In genomic region chr7:90443101-90444091, GRCm38 (mm10) we compare ENCODE assay signal across 8 mouse cellular contexts. TPM values are rescaled to one million over a fixed set of nuclear protein-coding genes. Genes with fewer than 3 reads are reported as not detected.
A peak's percentile ranks its signal among the peaks of the same experiment; 100 is the strongest.
DNase-seq lines count a peak whose midpoint lies in the region; ATAC-seq and TF ChIP-seq lines count a peak whose summit lies in the region.

No protein-coding gene starts in this region.

- peak; percentile 81 for ATAC-seq in heart, embryonic 15.5 days (replicated peaks; ENCODE audit: insufficient number of reproducible peaks, insufficient read depth, low FRiP score, low read depth)
- ATAC-seq in neural tube, embryonic 13.5 days (ENCODE audit: low read depth): peak; percentile 82
- peak; percentile 73 for ATAC-seq in stomach, postnatal 0 days (ENCODE audit: low FRiP score, low TSS enrichment)

- H3K9me3 ChIP-seq in forebrain, embryonic 10.5 days: no peaks in the 10 kb centered on the region
- H3K9me3 ChIP-seq in heart, embryonic 15.5 days (replicated peaks): no peaks in the 10 kb centered on the region
- H3K9me3 ChIP-seq in neural tube, embryonic 13.5 days: no peaks in the 10 kb centered on the region
- H3K9me3 ChIP-seq in stomach, postnatal 0 days (ENCODE audit: control insufficient read depth, low read length): no peaks in the 10 kb centered on the region

- under 1% methylated on average over 123 of the region's 123 CpGs for WGBS in forebrain, embryonic 10.5 days
- WGBS in heart, embryonic 15.5 days: under 1% methylated on average over 123 of the region's 123 CpGs
- under 1% methylated on average over 122 of the region's 123 CpGs for WGBS in neural tube, embryonic 13.5 days
- WGBS in stomach, postnatal 0 days: under 1% methylated on average over 121 of the region's 123 CpGs

- H3K27me3 ChIP-seq in forebrain, embryonic 10.5 days (ENCODE audit: poor library complexity, severe bottlenecking): no peaks in the 10 kb centered on the region
- no peaks in the 10 kb centered on the region for H3K27me3 ChIP-seq in heart, embryonic 15.5 days
- no peaks in the 10 kb centered on the region for H3K27me3 ChIP-seq in neural tube, embryonic 13.5 days
- H3K27me3 ChIP-seq in stomach, postnatal 0 days (ENCODE audit: control insufficient read depth, insufficient read depth, low read length): no peaks in the 10 kb centered on the region

- peak overlapping the region; percentile 97 for H3K9ac ChIP-seq in heart, embryonic 15.5 days
- peak overlapping the region; percentile 99 for H3K9ac ChIP-seq in neural tube, embryonic 13.5 days
- H3K9ac ChIP-seq in stomach, postnatal 0 days (ENCODE audit: low read length): peak overlapping the region; percentile 98

- H3K27ac ChIP-seq in forebrain, embryonic 10.5 days: peak overlapping the region; percentile 99
- H3K27ac ChIP-seq in heart, embryonic 15.5 days: peak overlapping the region; percentile 99
- peak overlapping the region; percentile 98 for H3K27ac ChIP-seq in neural tube, embryonic 13.5 days (replicated peaks)
- H3K27ac ChIP-seq in stomach, postnatal 0 days (replicated peaks): peak overlapping the region; percentile 99

- peaks cover 22% of the 10 kb centered on the region for H3K4me1 ChIP-seq in forebrain, embryonic 10.5 days
- peaks cover 10% of the 10 kb centered on the region for H3K4me1 ChIP-seq in heart, embryonic 15.5 days (replicated peaks)
- H3K4me1 ChIP-seq in neural tube, embryonic 13.5 days (replicated peaks): peaks cover 14% of the 10 kb centered on the region
- H3K4me1 ChIP-seq in stomach, postnatal 0 days (replicated peaks; ENCODE audit: control insufficient read depth, insufficient read depth): no peaks in the 10 kb centered on the region

- peak; percentile 50 to 58 for DNase-seq in CD8-positive naive resting alpha-beta T cell, adult 2 months (ENCODE audit: low read depth in 2 of 2, low spot score in 2 of 2)
- peak; percentile 36 for DNase-seq in brain, embryonic 18.5 days (ENCODE audit: low read depth, low spot score)
- peak; percentile 65 for DNase-seq in forebrain, embryonic 10.5 days (ENCODE audit: extremely low spot score, low spot score)
- DNase-seq in kidney, postnatal 25 days: peak; percentile 67 to 86
- peak; percentile 74 to 76 for DNase-seq in lung, adult 18-20 months
- DNase-seq in stomach, postnatal 0 days (ENCODE audit: low spot score): peak; percentile 80

- TF ChIP-seq EP300 in stomach, postnatal 0 days (optimal IDR thresholded peaks at IDR 0.05): no peak

- peak; percentile 67 for TF ChIP-seq CTCF in stomach, postnatal 0 days (IDR thresholded peaks at IDR 0.05; ENCODE audit: low read depth)

- peak overlapping the region; percentile 66 for H3K4me2 ChIP-seq in heart, embryonic 15.5 days
- H3K4me2 ChIP-seq in neural tube, embryonic 13.5 days: peak overlapping the region; percentile 99
- H3K4me2 ChIP-seq in stomach, postnatal 0 days (replicated peaks; ENCODE audit: low read depth): peak overlapping the region; percentile 51

- peaks cover 31% of the 10 kb centered on the region for H3K36me3 ChIP-seq in forebrain, embryonic 10.5 days (replicated peaks)
- H3K36me3 ChIP-seq in heart, embryonic 15.5 days: no peaks in the 10 kb centered on the region; the same call in 1 of the 2 replicates
- peaks cover 7% of the 10 kb centered on the region for H3K36me3 ChIP-seq in neural tube, embryonic 13.5 days
- H3K36me3 ChIP-seq in stomach, postnatal 0 days (ENCODE audit: control insufficient read depth, insufficient read depth, low read length): no peaks in the 10 kb centered on the region

- H3K4me3 ChIP-seq in forebrain, embryonic 10.5 days: peak overlapping the region; percentile 94
- H3K4me3 ChIP-seq in heart, embryonic 15.5 days: peak overlapping the region; percentile 98
- H3K4me3 ChIP-seq in neural tube, embryonic 13.5 days: peak overlapping the region; percentile 98
- H3K4me3 ChIP-seq in stomach, postnatal 0 days (ENCODE audit: low read depth, low read length): peak overlapping the region; percentile 92

RNA-seq across cellular contexts. Expression of gene Crebzf, which starts 0.9 kb away (rescaled TPM):
- 21.8 and 24.2 TPM in 2 replicates for polyA plus RNA-seq in forebrain, embryonic 10.5 days (2016; fragmentation: Nextera tagmentation; extraction: Ambion mirVana)
- polyA plus RNA-seq in heart, embryonic 15.5 days (2015; fragmentation: Nextera tagmentation; extraction: Ambion mirVana): 17.0 and 18.5 TPM in 2 replicates
- polyA plus RNA-seq in neural tube, embryonic 13.5 days (2015; fragmentation: Nextera tagmentation; extraction: Ambion mirVana): 38.8 and 41.2 TPM in 2 replicates
- 20.6 and 21.3 TPM in 2 replicates for polyA plus RNA-seq in stomach, postnatal 0 days (2015; fragmentation: Nextera tagmentation; extraction: Ambion mirVana)

RNA-seq across cellular contexts. Expression of gene Tmem126a, which starts 13.6 kb away (rescaled TPM):
- 135 and 140 TPM in 2 replicates for polyA plus RNA-seq in forebrain, embryonic 10.5 days (2016; fragmentation: Nextera tagmentation; extraction: Ambion mirVana)
- 104 and 119 TPM in 2 replicates for polyA plus RNA-seq in heart, embryonic 15.5 days (2015; fragmentation: Nextera tagmentation; extraction: Ambion mirVana)
- 131 and 141 TPM in 2 replicates for polyA plus RNA-seq in neural tube, embryonic 13.5 days (2015; fragmentation: Nextera tagmentation; extraction: Ambion mirVana)
- polyA plus RNA-seq in stomach, postnatal 0 days (2015; fragmentation: Nextera tagmentation; extraction: Ambion mirVana): 85.9 and 86.5 TPM in 2 replicates

RNA-seq across cellular contexts. Expression of gene Ccdc89, which starts 17.0 kb away (rescaled TPM):
- 2.4 and 2.5 TPM in 2 replicates for polyA plus RNA-seq in forebrain, embryonic 10.5 days (2016; fragmentation: Nextera tagmentation; extraction: Ambion mirVana)
- polyA plus RNA-seq in heart, embryonic 15.5 days (2015; fragmentation: Nextera tagmentation; extraction: Ambion mirVana): 0.67 and 0.70 TPM in 2 replicates
- polyA plus RNA-seq in neural tube, embryonic 13.5 days (2015; fragmentation: Nextera tagmentation; extraction: Ambion mirVana): 1.6 and 1.7 TPM in 2 replicates
- polyA plus RNA-seq in stomach, postnatal 0 days (2015; fragmentation: Nextera tagmentation; extraction: Ambion mirVana): 0.56 and 0.91 TPM in 2 replicates

RNA-seq across cellular contexts. Expression of gene Tmem126b, which starts 32.4 kb away (rescaled TPM):
- 31.6 and 32.9 TPM in 2 replicates for polyA plus RNA-seq in forebrain, embryonic 10.5 days (2016; fragmentation: Nextera tagmentation; extraction: Ambion mirVana)
- polyA plus RNA-seq in heart, embryonic 15.5 days (2015; fragmentation: Nextera tagmentation; extraction: Ambion mirVana): 29.6 and 30.8 TPM in 2 replicates
- 45.3 and 46.4 TPM in 2 replicates for polyA plus RNA-seq in neural tube, embryonic 13.5 days (2015; fragmentation: Nextera tagmentation; extraction: Ambion mirVana)
- 18.9 and 19.3 TPM in 2 replicates for polyA plus RNA-seq in stomach, postnatal 0 days (2015; fragmentation: Nextera tagmentation; extraction: Ambion mirVana)

RNA-seq across cellular contexts. Expression of gene Dlg2, which starts 33.1 kb away (rescaled TPM):
- polyA plus RNA-seq in forebrain, embryonic 10.5 days (2016; fragmentation: Nextera tagmentation; extraction: Ambion mirVana): 0.95 and 0.96 TPM in 2 replicates
- 6.3 and 8.6 TPM in 2 replicates for polyA plus RNA-seq in heart, embryonic 15.5 days (2015; fragmentation: Nextera tagmentation; extraction: Ambion mirVana)
- 13.9 and 18.3 TPM in 2 replicates for polyA plus RNA-seq in neural tube, embryonic 13.5 days (2015; fragmentation: Nextera tagmentation; extraction: Ambion mirVana)
- 9.8 and 12.8 TPM in 2 replicates for polyA plus RNA-seq in stomach, postnatal 0 days (2015; fragmentation: Nextera tagmentation; extraction: Ambion mirVana)

Comparison
In these comparisons a context has a peak if more than half of its experiments do, and no peak if none do; other contexts are left out.
1. Peak in every context shown above with its lines: DNase-seq, ATAC-seq, H3K4me3 ChIP-seq and H3K27ac ChIP-seq.